Mouse (Mus musculus) yolk sac, embryonic 10.5 days (tissue): ENCODE data around the gene Rabgef1.

Experiments used
- DNase-seq: peaks from one replicate; pipeline ENCODE4 v3.0.0-alpha.2; 2017; ENCODE audit warnings: low spot score

Gene Rabgef1

GRCm38 (mm10) chr5:130171423-130171954 lies at the start of gene Rabgef1:
TSS of gene Rabgef1 (plus strand) at chr5:130171798.
- DNase-seq: peak; percentile 95

GRCm38 (mm10) chr5:130122355-130122754 lies 49.2 kb upstream of the Rabgef1 start:
- DNase-seq: no peak

- no peak for DNase-seq
Measured at GRCm38 (mm10) chr5:130124271-130124670, 47.3 kb upstream of the Rabgef1 start.

- no peak for DNase-seq
Measured at GRCm38 (mm10) chr5:130128686-130129523, 42.7 kb upstream of the Rabgef1 start.

- no peak for DNase-seq
Measured at GRCm38 (mm10) chr5:130129524-130129793, 42.1 kb upstream of the Rabgef1 start.

- DNase-seq: no peak
Measured at GRCm38 (mm10) chr5:130136597-130136996, 35.0 kb upstream of the Rabgef1 start.

- peak; percentile 49 for DNase-seq
Measured at GRCm38 (mm10) chr5:130139393-130139792, 32.2 kb upstream of the Rabgef1 start.

- DNase-seq: no peak
Measured at GRCm38 (mm10) chr5:130141138-130141537, 30.5 kb upstream of the Rabgef1 start.

GRCm38 (mm10) chr5:130142041-130142440 lies 29.6 kb upstream of the Rabgef1 start:
- DNase-seq: no peak

- DNase-seq: no peak
Measured at GRCm38 (mm10) chr5:130143101-130143500, 28.5 kb upstream of the Rabgef1 start.

GRCm38 (mm10) chr5:130143977-130144333 lies 27.6 kb upstream of the Rabgef1 start:
- DNase-seq: no peak

- peak; percentile 97 for DNase-seq
Measured at GRCm38 (mm10) chr5:130144334-130145312, 27.0 kb upstream of the Rabgef1 start, which contains the start of gene Kctd7. TSS of gene Kctd7 (plus strand) at chr5:130144861.

GRCm38 (mm10) chr5:130145961-130146360 lies 25.6 kb upstream of the Rabgef1 start:
- no peak for DNase-seq

- DNase-seq: no peak
Measured at GRCm38 (mm10) chr5:130149726-130150310, 21.8 kb upstream of the Rabgef1 start.

- no peak for DNase-seq
Measured at GRCm38 (mm10) chr5:130154286-130154685, 17.3 kb upstream of the Rabgef1 start.

- no peak for DNase-seq
Measured at GRCm38 (mm10) chr5:130158545-130158944, 13.1 kb upstream of the Rabgef1 start.

GRCm38 (mm10) chr5:130159761-130160201 lies 11.8 kb upstream of the Rabgef1 start:
- DNase-seq: no peak

GRCm38 (mm10) chr5:130163670-130164069 lies 7.9 kb upstream of the Rabgef1 start:
- DNase-seq: peak; percentile 47

- DNase-seq: no peak
Measured at GRCm38 (mm10) chr5:130165213-130165612, 6.4 kb upstream of the Rabgef1 start.

- peak; percentile 48 for DNase-seq
Measured at GRCm38 (mm10) chr5:130169109-130169508, 2.5 kb upstream of the Rabgef1 start.

- no peak for DNase-seq
Measured at GRCm38 (mm10) chr5:130170666-130171422, 754 bp upstream of the Rabgef1 start.
